Comparison of ENCODE assay signal across 8 mouse cellular contexts in the genomic region with DNA sequence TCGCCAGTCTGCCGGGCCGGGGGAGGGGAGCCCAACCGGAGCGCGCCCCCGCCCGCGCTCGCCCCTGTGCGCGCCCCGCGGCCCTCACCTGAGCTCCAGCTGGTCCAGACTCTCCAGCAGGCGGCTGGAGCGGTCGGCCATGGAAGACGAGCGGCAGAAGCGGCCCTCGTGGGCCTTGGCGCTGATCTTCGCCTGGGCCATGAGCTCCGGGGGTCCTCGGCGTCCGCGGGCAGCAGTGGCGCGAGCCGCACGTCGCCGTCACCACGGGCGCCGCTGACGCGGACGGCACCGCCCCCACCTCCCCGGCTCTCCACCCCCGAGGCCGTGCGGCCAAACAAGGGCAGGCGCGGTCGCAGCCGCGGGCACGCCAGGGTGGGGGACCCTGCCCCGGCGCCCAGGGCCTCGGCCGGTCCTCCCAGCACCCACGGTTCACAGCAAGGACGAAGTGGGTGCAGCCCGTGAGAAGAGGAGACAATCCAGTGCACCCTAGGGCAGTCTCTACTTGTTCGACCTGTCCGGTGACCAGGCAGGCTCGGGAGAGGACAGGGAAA. TPM values are rescaled to one million over a fixed set of nuclear protein-coding genes. Genes with fewer than 3 reads are reported as not detected.
DNase-seq lines count a peak whose midpoint lies in the region; ATAC-seq and TF ChIP-seq lines count a peak whose summit lies in the region.

A gene (minus strand): TSS at position 305 of the 551 bp plus-strand sequence.

- DNase-seq in brain, embryonic 14.5 days (ENCODE audit: low read depth) = peak; percentile 60
- DNase-seq in kidney, postnatal 14 days = peak; percentile 79
- DNase-seq in lung, embryonic 14.5 days = peak; percentile 77
- DNase-seq in thymus, postnatal 0 days (ENCODE audit: low spot score) = peak; percentile 26

- H3K27ac ChIP-seq in heart, embryonic 15.5 days = peak within 1 kb of the TSS; percentile 86
- H3K27ac ChIP-seq in lung, embryonic 14.5 days (ENCODE audit: low read depth) = peak within 1 kb of the TSS; percentile 72; the same call in 1 of the 2 replicates
- H3K27ac ChIP-seq in olfactory bulb, adult 2 months (ENCODE audit: insufficient read depth, low read depth, low read length) = no peak within 1 kb of the TSS

- peaks cover 19% of the 10 kb centered on the region for H3K4me1 ChIP-seq in heart, embryonic 15.5 days (replicated peaks)
- no peaks in the 10 kb centered on the region; the same call in 1 of the 2 replicates for H3K4me1 ChIP-seq in lung, embryonic 14.5 days (ENCODE audit: insufficient read depth)
- peaks cover 27% of the 10 kb centered on the region for H3K4me1 ChIP-seq in olfactory bulb, adult 2 months (ENCODE audit: control insufficient read depth, insufficient read depth, low read length)

- peak within 1 kb of the TSS; percentile 92 for H3K9ac ChIP-seq in heart, embryonic 15.5 days
- H3K9ac ChIP-seq in lung, embryonic 14.5 days = peak within 1 kb of the TSS; percentile 85

- 0 out of 2 replicates have a peak, but pooled peaks have one; percentile 21 for TF ChIP-seq POLR2A in brain, embryonic 14.5 days (IDR thresholded peaks at IDR 0.05; ENCODE audit: borderline replicate concordance, extremely low read depth, insufficient read depth, insufficient read length, poor library complexity, severe bottlenecking)
- no peak for TF ChIP-seq POLR2A in olfactory bulb, adult 2 months (IDR thresholded peaks at IDR 0.05; ENCODE audit: insufficient read depth, low read depth, low read length)

- ATAC-seq in CD4-positive, CD25-positive, alpha-beta regulatory T cell, adult 4 months = peak; percentile 66
- peak; percentile 50 for ATAC-seq in erythroid progenitor cell, adult 5-6 weeks (replicated peaks; ENCODE audit: low FRiP score, poor library complexity, severe bottlenecking)
- peak; percentile 85 for ATAC-seq in heart, embryonic 15.5 days (replicated peaks; ENCODE audit: insufficient number of reproducible peaks, insufficient read depth, low FRiP score, low read depth)
- peak; percentile 92 for ATAC-seq in lung, embryonic 14.5 days (ENCODE audit: insufficient read depth)

- peak within 1 kb of the TSS; percentile 95 for H3K4me3 ChIP-seq in heart, embryonic 15.5 days
- H3K4me3 ChIP-seq in lung, embryonic 14.5 days (ENCODE audit: low read depth, low read length) = peak within 1 kb of the TSS; percentile 74
- H3K4me3 ChIP-seq in olfactory bulb, adult 2 months (ENCODE audit: insufficient read depth, low read depth, low read length) = peak within 1 kb of the TSS; percentile 63

- H3K9me3 ChIP-seq in heart, embryonic 15.5 days (replicated peaks) = no peaks in the 10 kb centered on the region
- no peaks in the 10 kb centered on the region for H3K9me3 ChIP-seq in lung, embryonic 14.5 days (ENCODE audit: low read depth, low read length)

- peak within 1 kb of the TSS; percentile 92 for H3K4me2 ChIP-seq in heart, embryonic 15.5 days
- peak within 1 kb of the TSS; percentile 91 for H3K4me2 ChIP-seq in lung, embryonic 14.5 days

- H3K36me3 ChIP-seq in heart, embryonic 15.5 days = peaks cover 15% of the 10 kb centered on the region
- peaks cover 16% of the 10 kb centered on the region; the same call in 1 of the 2 replicates for H3K36me3 ChIP-seq in lung, embryonic 14.5 days (ENCODE audit: insufficient read depth)

- 1% methylated on average over 59 of the region's 61 CpGs for WGBS in heart, embryonic 15.5 days
- under 1% methylated on average over 61 of the region's 61 CpGs for WGBS in lung, embryonic 14.5 days
- under 1% methylated on average over 61 of the region's 61 CpGs for WGBS in olfactory bulb, adult 2 months

- TF ChIP-seq CTCF in brain, embryonic 14.5 days (IDR thresholded peaks at IDR 0.05; ENCODE audit: borderline replicate concordance, extremely low read depth, insufficient read depth, insufficient read length) = peak; percentile 10; the same call in 1 of the 2 replicates
- TF ChIP-seq CTCF in lung, embryonic 14.5 days (IDR thresholded peaks at IDR 0.05; ENCODE audit: low read depth) = peak; percentile 26
- TF ChIP-seq CTCF in olfactory bulb, adult 2 months (IDR thresholded peaks at IDR 0.05; ENCODE audit: insufficient read depth, low read depth, low read length) = no peak

- H3K27me3 ChIP-seq in heart, embryonic 15.5 days = no peaks in the 10 kb centered on the region
- H3K27me3 ChIP-seq in lung, embryonic 14.5 days (ENCODE audit: insufficient read depth, low read length) = no peaks in the 10 kb centered on the region

RNA-seq across cellular contexts. Expression of the gene that starts here (rescaled TPM):
- polyA plus RNA-seq in CD4-positive, CD25-positive, alpha-beta regulatory T cell, adult 4 months (2017; shearing (Covaris generic)) = 1 to 10 TPM in 1 of 2 experiments, under 1 TPM in 1; 0.91 to 2.3 TPM
- polyA plus RNA-seq in brain, embryonic 14.5 days (2012; rRNA removed) = 15.5 and 18.5 TPM in 2 replicates
- total RNA-seq in erythroid progenitor cell, adult 5-6 weeks (2015; ENCODE audit: low replicate concordance) = 25.9 and 37.7 TPM in 2 replicates
- total RNA-seq in erythroid progenitor cell, adult 5-6 weeks (2017; ENCODE audit: low replicate concordance) = 33.9 and 59.6 TPM in 2 replicates
- 74.3 and 76.3 TPM in 2 replicates for polyA plus RNA-seq in heart, embryonic 15.5 days (2015; fragmentation: Nextera tagmentation; extraction: Ambion mirVana)
- polyA plus RNA-seq in lung, embryonic 14.5 days (2014; fragmentation: Nextera tagmentation; extraction: Ambion mirVana) = 39.4 and 43.8 TPM in 2 replicates
- not detected in 2 replicates for polyA plus RNA-seq in olfactory bulb, adult 2 months (2012; ENCODE audit: insufficient read depth, insufficient read length, low replicate concordance, missing spikeins)
- polyA plus RNA-seq in thymus, postnatal 0 days (2015; fragmentation: Nextera tagmentation; extraction: Ambion mirVana) = 15.7 and 17.8 TPM in 2 replicates

Comparison
In these comparisons a context has a peak if more than half of its experiments do, and no peak if none do; other contexts are left out.
1. DNase-seq: peak in every context shown above with its lines; median percentile 79 in kidney, postnatal 14 days; 77 in lung, embryonic 14.5 days; 60 in brain, embryonic 14.5 days; 26 in thymus, postnatal 0 days.